Mouse (Mus musculus): ENCODE results near the gene Nat8f5. TPM values are rescaled to one million over a fixed set of nuclear protein-coding genes. Genes with fewer than 3 reads are reported as not detected.
"Not testable (repeated sequence)": the region's sequence is repeated elsewhere in the genome, so short reads cannot be mapped to it uniquely, and the experiment has no call there.

Nat8f5 gene
- polyA plus RNA-seq, 1 experiment from 2014 or later, result 0.29 TPM

DNA sequence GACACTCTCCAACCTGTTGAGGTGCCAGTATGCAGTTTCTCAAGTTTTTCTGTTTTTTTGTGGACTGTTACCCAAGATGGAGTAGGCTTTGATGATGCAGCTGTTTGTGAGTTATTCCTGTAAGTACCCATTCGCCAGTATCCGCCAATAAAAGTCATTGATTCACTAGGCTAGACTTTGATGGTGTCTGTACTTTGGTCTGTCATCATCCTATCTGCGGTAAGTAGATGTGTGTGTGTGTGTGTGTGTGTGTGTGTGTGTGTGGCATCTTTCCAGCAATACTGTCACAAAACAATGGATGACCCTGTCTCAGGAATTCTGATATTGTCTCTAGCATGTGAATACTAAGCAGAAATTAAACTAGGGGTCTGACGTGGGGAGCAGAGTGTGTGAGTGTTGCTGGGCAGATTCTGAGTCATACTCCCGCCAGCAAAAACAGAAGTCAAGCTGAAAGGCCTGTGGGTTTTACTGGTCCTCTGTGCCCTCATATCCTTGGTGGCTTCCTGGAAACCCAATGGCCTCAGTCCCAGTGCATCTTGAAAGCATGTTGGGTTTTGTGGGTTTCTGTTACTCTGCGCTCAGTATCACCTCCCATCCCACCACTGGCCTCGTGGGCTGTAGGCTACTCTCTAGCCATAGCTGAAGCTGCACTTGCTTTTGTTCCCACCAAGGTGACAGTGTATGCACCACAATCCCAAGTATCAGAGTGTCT is 30.4 kb upstream of the Nat8f5 start:
- 72% methylated on average over 7 of the region's 7 CpGs for WGBS
- no peaks in the 10 kb centered on the region for H3K27me3 ChIP-seq (replicated peaks)
- no peak overlapping the region for H3K27ac ChIP-seq
- no peak overlapping the region for H3K9ac ChIP-seq
- H3K4me3 ChIP-seq (replicated peaks), result no peak overlapping the region
- peak; percentile 74 for ATAC-seq
- no peaks in the 10 kb centered on the region for H3K9me3 ChIP-seq
- no peak overlapping the region for H3K4me2 ChIP-seq (replicated peaks)
- H3K4me1 ChIP-seq (replicated peaks), result no peaks in the 10 kb centered on the region
- H3K36me3 ChIP-seq, result no peaks in the 10 kb centered on the region

DNA sequence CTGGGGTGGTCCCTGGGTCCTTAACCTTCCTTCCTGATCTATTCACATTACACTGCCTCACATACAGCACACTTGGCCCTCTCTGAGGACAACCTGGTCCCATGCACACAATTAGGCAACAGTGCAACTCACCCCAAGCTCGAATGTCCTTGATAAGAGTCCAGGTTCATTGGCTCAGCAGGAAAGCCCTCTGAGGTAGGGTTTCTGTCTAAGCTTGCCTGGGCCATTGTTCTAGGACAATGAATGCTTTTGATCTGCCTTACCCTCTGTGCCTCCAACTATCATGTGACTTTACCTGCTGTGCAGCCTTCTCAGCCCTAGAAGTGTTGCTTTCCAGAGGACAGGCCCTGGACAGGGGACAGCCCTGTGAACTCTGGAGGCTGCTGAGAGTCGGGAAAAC is 28.5 kb upstream of the Nat8f5 start:
- Histone ChIP-seq H3K27me3 (replicated peaks) (no peaks in the 10 kb centered on the region), H3K4me3 (replicated peaks) (no peak overlapping the region), H3K4me1 (replicated peaks) (no peaks in the 10 kb centered on the region), H3K9ac (no peak overlapping the region), H3K4me2 (replicated peaks) (no peak overlapping the region), H3K36me3 (no peaks in the 10 kb centered on the region), H3K27ac (no peak overlapping the region), H3K9me3 (no peaks in the 10 kb centered on the region)
- ATAC-seq, result no peak
- 17% methylated on average over 2 of the region's 2 CpGs for WGBS

- H3K27me3 ChIP-seq (replicated peaks), result no peaks in the 10 kb centered on the region
- no peak overlapping the region for H3K27ac ChIP-seq
- no peaks in the 10 kb centered on the region for H3K9me3 ChIP-seq
- H3K36me3 ChIP-seq, result no peaks in the 10 kb centered on the region
- 89% methylated on average over 4 of the region's 4 CpGs for WGBS
- H3K9ac ChIP-seq, result no peak overlapping the region
- no peaks in the 10 kb centered on the region for H3K4me1 ChIP-seq (replicated peaks)
- H3K4me2 ChIP-seq (replicated peaks), result no peak overlapping the region
- no peak for ATAC-seq
- no peak overlapping the region for H3K4me3 ChIP-seq (replicated peaks)
Measured at GRCm38 (mm10) chr6:85848140-85848539, 27.4 kb upstream of the Nat8f5 start.

GRCm38 (mm10) chr6:85846921-85847320 is 26.1 kb upstream of the Nat8f5 start:
- Histone ChIP-seq H3K4me2 (replicated peaks) (no peak overlapping the region), H3K36me3 (no peaks in the 10 kb centered on the region), H3K4me1 (replicated peaks) (no peaks in the 10 kb centered on the region), H3K9ac (no peak overlapping the region), H3K27ac (no peak overlapping the region), H3K4me3 (replicated peaks) (no peak overlapping the region), H3K27me3 (replicated peaks) (no peaks in the 10 kb centered on the region), H3K9me3 (no peaks in the 10 kb centered on the region)
- ATAC-seq, result no peak
- WGBS, result 37% methylated on average over 1 of the region's 1 CpGs

- 76% methylated on average over 25 of the region's 25 CpGs for WGBS
- ATAC-seq, result not testable (repeated sequence)
Measured at GRCm38 (mm10) chr6:85843677-85844458, 23.1 kb upstream of the Nat8f5 start.

DNA sequence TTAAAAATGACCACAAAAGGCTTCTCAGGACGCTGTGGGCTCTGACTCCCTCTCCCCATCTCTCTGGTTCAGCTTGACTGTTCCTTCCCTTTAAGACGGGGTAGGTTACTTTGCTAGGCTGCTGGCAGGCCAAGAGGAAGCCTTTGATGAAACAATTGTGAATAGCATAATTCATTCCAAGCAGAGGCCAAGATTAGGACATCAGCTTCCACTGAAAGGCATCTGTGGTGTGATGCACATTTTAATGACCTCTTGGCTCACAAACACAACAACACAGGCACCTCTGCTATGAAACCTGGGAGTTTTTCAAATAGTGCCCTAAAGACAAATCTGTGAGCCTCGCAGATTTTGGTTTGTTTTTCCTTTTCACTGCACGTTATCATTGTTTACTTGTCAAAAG is 19.2 kb upstream of the Nat8f5 start:
- H3K27me3 ChIP-seq (replicated peaks), result no peaks in the 10 kb centered on the region
- H3K4me1 ChIP-seq (replicated peaks), result no peaks in the 10 kb centered on the region
- no peak overlapping the region for H3K4me3 ChIP-seq (replicated peaks)
- H3K36me3 ChIP-seq, result no peaks in the 10 kb centered on the region
- WGBS, result 56% methylated on average over 4 of the region's 4 CpGs
- H3K9me3 ChIP-seq, result no peaks in the 10 kb centered on the region
- H3K27ac ChIP-seq, result no peak overlapping the region
- H3K4me2 ChIP-seq (replicated peaks), result no peak overlapping the region
- H3K9ac ChIP-seq, result no peak overlapping the region
- ATAC-seq, result no peak

More at GRCm38 (mm10) chr6:85843677-85844458, 23.1 kb upstream of the Nat8f5 start:
- not testable (repeated sequence) for H3K9ac ChIP-seq; H3K9me3 ChIP-seq; H3K4me3 ChIP-seq (replicated peaks); H3K4me2 ChIP-seq (replicated peaks); H3K27me3 ChIP-seq (replicated peaks); H3K36me3 ChIP-seq; H3K27ac ChIP-seq; H3K4me1 ChIP-seq (replicated peaks)

DNA sequence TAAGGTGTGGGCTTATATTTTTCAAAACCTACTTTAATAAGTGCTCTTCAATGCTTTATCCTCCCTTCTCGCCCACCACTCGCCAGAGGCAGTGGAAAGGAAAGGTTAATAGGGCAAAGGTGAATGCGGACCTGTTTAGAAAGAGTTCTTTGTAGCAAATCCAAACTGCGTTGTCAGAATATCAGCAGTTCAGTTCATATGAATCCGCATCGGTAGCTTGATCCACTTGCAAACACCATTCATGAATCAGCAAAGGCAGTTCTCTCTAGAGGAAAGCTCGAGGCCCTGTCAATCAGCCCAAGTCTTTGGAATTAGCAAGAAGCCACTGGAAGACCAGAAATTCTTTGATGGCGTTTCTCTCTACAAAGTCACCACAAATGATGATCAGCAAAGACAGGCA is 17.9 kb upstream of the Nat8f5 start:
- Histone ChIP-seq H3K36me3 (no peaks in the 10 kb centered on the region), H3K27ac (no peak overlapping the region), H3K4me2 (replicated peaks) (no peak overlapping the region), H3K9me3 (no peaks in the 10 kb centered on the region), H3K9ac (no peak overlapping the region), H3K27me3 (replicated peaks) (no peaks in the 10 kb centered on the region), H3K4me3 (replicated peaks) (no peak overlapping the region), H3K4me1 (replicated peaks) (no peaks in the 10 kb centered on the region)
- WGBS, result 75% methylated on average over 8 of the region's 8 CpGs
- ATAC-seq, result no peak

- 32% methylated on average over 11 of the region's 12 CpGs for WGBS
- H3K36me3 ChIP-seq; H3K27me3 ChIP-seq (replicated peaks); H3K27ac ChIP-seq; H3K4me3 ChIP-seq (replicated peaks); H3K9ac ChIP-seq; H3K4me1 ChIP-seq (replicated peaks); H3K9me3 ChIP-seq: not testable (repeated sequence)
- peak; percentile 78 for ATAC-seq
- H3K4me2 ChIP-seq (replicated peaks), result peak overlapping the region; percentile 44
Measured at GRCm38 (mm10) chr6:85837307-85837706, 16.5 kb upstream of the Nat8f5 start.

DNA sequence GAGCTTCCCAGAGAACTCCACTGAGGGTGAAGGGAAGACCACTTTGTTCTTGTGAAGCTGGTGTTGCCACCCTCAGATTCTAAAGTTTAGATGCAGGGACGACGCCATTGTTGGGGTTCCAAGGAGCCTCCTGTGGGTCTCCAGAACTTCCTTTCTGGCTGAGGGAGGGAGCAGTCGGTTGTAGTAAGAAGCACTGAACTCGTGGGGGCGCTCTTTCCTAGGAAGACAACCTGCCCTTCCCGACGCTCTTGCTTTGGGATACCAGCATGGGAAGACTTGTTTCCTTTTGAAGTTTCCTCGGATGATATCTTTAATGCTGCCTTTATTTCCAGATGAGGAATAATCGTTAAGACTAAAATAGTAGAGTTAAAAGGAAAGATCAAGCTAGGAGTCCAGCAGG is 16.1 kb upstream of the Nat8f5 start:
- not testable (repeated sequence) for H3K27me3 ChIP-seq (replicated peaks); H3K9me3 ChIP-seq; H3K9ac ChIP-seq; ATAC-seq; H3K27ac ChIP-seq; H3K4me1 ChIP-seq (replicated peaks); H3K36me3 ChIP-seq; H3K4me3 ChIP-seq (replicated peaks)
- H3K4me2 ChIP-seq (replicated peaks), result 0 out of 2 replicates have a peak overlapping the region, but pooled peaks have one; percentile 44
- WGBS, result 26% methylated on average over 9 of the region's 9 CpGs

- H3K9me3 ChIP-seq; H3K4me2 ChIP-seq (replicated peaks); H3K9ac ChIP-seq; H3K4me3 ChIP-seq (replicated peaks); H3K36me3 ChIP-seq; H3K27me3 ChIP-seq (replicated peaks); H3K4me1 ChIP-seq (replicated peaks); ATAC-seq; H3K27ac ChIP-seq: not testable (repeated sequence)
- WGBS, result 78% methylated on average over 5 of the region's 5 CpGs
Measured at GRCm38 (mm10) chr6:85836098-85836497, 15.3 kb upstream of the Nat8f5 start.

DNA sequence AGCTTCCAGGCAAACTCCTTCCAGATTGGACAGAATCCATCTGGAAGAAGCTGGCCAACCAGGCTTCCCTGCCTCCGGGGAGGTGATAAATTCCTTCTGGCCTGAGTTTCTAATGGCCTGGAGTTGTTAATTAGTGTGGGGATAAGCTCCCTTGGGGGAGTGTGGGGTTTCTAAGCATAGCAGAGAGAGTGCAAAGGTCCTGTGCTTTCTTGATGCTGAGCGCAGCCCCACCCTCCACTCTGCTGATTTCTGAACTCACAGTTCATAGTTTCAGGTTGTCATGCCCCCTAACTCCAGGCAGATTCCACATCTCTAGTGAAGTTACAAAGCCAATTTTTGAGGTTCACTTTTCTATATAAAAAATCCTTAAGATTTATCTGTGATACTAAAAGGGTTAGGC is 14.3 kb upstream of the Nat8f5 start:
- H3K27me3 ChIP-seq (replicated peaks); H3K9me3 ChIP-seq; H3K4me3 ChIP-seq (replicated peaks); H3K4me1 ChIP-seq (replicated peaks); H3K27ac ChIP-seq; H3K36me3 ChIP-seq; H3K4me2 ChIP-seq (replicated peaks); H3K9ac ChIP-seq: not testable (repeated sequence)
- ATAC-seq, result peak; percentile 60; the same call in 1 of the 2 replicates
- WGBS, result 67% methylated on average over 1 of the region's 2 CpGs

- not testable (repeated sequence) for H3K27me3 ChIP-seq (replicated peaks); H3K4me2 ChIP-seq (replicated peaks); H3K4me3 ChIP-seq (replicated peaks); H3K27ac ChIP-seq; H3K4me1 ChIP-seq (replicated peaks); H3K9me3 ChIP-seq; ATAC-seq; H3K36me3 ChIP-seq; H3K9ac ChIP-seq
Measured at GRCm38 (mm10) chr6:85834504-85835100, 13.8 kb upstream of the Nat8f5 start.
